Mouse (Mus musculus) retina, postnatal 1 day (tissue): Measurements from ENCODE around the gene Larp1.
A peak's percentile ranks its signal among the peaks of the same experiment; 100 is the strongest.
"Not testable (repeated sequence)": the region's sequence is repeated elsewhere in the genome, so short reads cannot be mapped to it uniquely, and the experiment has no call there.

Experiments used
- DNase-seq: peaks from one replicate; pipeline ENCODE4 v3.0.0-alpha.2; 2012

The Larp1 gene

GRCm38 (mm10) chr11:58031176-58031575, 22.3 kb downstream of the Larp1 start:
- DNase-seq = no peak

GRCm38 (mm10) chr11:58033635-58034034, 24.8 kb downstream of the Larp1 start:
- DNase-seq = no peak

GRCm38 (mm10) chr11:58039027-58039426, 30.2 kb downstream of the Larp1 start:
- DNase-seq = peak; percentile 38

DNA sequence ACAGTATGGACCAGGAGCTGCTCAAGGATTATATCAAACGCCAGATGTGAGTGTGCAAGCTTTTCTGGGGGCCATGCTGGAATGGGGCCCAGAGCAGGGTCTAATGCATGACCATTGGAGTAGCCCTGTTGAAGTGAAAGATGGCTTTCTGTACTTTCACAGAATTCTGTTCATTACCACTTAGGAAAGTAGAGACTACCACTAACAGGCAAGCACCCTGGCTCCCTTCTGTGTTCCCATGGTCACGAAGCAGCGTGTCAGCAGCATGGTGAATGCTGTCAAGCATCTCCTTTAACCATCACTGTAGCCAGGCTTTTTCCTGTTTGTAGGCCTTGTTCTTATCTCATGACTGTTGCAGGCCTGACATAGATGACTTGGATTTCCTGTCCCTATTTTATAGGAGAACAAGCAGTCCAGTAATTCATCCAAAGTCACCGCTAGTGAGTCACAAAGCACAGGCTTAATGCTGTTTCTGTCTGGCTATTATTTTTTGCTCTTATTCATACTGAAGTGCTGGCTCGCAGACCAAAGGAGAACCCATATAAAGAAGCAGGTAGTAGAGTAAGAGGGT, 34.1 kb downstream of the Larp1 start:
- DNase-seq = no peak

- no peak for DNase-seq
Observed at GRCm38 (mm10) chr11:58046438-58046837, 37.6 kb downstream of the Larp1 start.

DNA sequence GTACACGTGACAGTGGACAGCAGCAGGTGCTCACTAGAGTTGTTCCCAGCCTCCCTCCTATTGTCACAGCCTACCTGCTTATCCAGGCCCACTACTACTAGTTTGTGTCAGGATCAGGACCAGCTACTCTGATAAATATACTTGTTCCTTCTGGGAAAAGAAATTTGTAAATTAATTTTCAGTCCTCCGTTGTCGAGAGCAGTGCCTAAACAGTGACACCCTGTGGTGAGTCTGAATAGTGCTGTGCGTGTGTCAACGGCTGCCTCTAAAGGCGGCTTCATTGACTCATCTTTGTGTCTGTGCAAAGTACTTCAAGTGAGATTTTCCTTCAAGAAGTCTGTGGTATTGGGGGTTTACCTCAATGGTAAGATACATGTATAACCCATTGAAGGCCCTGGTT, 48.6 kb downstream of the Larp1 start:
- peak; percentile 51 for DNase-seq

- DNase-seq = not testable (repeated sequence)
Observed at GRCm38 (mm10) chr11:58059752-58060151, 50.9 kb downstream of the Larp1 start.

GRCm38 (mm10) chr11:58061218-58061617, 52.4 kb downstream of the Larp1 start:
- not testable (repeated sequence) for DNase-seq

DNA sequence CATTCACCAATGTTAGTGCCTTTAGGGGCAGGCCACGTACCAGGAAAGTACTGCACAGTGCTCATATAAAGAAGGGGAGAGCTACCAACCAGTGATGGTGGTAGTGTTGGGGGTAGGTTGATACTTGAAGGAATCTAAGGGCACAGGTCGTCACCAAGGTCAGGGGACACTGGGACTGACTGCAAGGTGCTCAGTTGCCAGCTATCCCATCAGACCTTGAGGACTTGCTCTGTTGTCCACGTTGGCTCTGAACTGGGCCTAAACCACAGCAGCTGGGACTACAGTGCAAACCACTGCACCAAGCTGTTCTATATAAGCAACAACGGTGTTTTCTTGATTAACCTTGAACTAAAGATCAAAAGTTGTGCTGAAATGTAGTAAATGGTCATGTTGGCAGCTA, 53.7 kb downstream of the Larp1 start:
- DNase-seq = no peak

- DNase-seq = no peak
Observed at GRCm38 (mm10) chr11:58065025-58065424, 56.2 kb downstream of the Larp1 start.

- DNase-seq = no peak
Observed at GRCm38 (mm10) chr11:58072978-58073377, 64.1 kb downstream of the Larp1 start.

- no peak for DNase-seq
Observed at GRCm38 (mm10) chr11:58077270-58077669, 68.4 kb downstream of the Larp1 start.

DNA sequence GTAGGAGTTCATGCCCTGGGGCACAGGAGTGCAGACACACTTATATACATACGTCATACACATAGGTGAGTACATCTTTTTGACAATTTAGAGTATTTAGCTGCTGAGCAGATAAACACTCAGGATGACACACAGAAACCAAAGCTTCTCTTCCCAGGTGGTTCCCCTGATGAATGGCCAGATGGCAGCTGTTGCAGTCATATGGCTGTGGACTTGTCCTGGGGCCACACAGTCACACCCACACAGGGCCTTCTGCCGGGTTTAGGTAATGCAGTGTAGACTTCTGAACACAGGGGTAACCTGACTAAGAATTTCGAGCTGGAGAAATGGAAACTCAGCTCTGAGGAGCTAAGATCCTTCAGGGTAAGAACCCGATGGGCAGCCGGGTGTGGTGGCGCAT, 72.9 kb downstream of the Larp1 start:
- no peak for DNase-seq

DNA sequence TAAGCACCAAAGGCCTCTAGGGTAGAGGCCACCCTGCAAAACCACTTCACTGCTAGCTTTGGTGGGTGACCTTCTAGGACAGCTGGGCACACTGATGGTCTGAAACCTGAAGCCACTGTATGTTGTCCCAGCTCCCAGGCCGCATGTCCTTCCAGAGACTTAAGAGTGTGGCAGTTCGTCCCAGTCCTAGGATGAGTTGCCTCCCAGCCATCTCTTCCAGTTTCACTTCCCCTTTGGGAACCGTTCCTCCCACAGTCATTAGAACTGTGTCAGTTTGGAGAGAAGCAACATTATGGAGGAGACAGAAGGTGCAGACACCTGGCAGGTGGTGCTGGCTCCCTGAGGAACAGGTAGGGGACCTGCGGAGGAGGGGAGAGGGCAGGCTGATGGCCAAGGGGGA, 83.7 kb downstream of the Larp1 start:
- DNase-seq = no peak

- DNase-seq = peak; percentile 69
Observed at GRCm38 (mm10) chr11:58093021-58093528, 84.2 kb downstream of the Larp1 start, which contains the start of gene Gm12248. Gene Gm12248 (minus strand): TSS chr11:58093134.

DNA sequence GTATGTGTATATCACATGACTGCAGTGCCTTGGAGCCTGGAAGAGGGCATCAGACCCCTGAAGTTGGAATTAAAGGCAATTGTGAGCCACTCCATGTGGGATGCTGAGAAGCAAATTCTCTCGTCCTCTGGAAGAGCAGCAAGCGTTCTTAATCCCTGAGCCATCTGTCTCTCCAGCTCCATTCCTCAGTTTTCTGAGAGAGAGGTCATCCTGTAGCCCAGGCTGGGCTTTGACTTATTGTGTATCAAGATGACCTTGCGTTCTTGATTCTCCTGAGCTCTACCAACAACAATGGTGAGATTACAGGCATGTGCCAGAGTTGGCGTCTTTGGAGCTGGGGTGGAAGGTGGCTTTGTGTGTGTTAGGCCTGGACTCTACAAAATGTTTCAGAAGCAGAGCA, 85.9 kb downstream of the Larp1 start:
- peak; percentile 51 for DNase-seq

DNA sequence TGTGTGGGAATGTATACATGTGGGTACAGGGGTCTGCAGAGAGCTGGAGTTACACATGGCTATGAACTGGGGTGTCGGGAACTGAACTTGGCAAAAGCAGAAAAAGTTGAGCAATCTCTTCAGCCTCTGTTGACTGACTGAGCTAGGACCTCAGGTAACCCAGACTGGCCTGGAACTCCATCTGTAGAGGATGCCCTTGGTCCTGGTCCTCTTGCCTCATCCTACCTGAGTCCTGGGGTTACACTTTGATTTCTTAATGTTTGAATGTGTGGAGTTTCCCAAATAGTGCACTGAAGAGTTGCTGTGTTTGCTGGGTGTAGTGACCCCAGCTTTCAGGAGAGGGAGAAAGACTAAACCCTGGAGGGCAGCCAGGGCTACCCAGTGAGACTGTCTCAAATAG, 86.7 kb downstream of the Larp1 start:
- no peak for DNase-seq

- DNase-seq = no peak
Observed at GRCm38 (mm10) chr11:58096160-58096559, 87.3 kb downstream of the Larp1 start.

DNA sequence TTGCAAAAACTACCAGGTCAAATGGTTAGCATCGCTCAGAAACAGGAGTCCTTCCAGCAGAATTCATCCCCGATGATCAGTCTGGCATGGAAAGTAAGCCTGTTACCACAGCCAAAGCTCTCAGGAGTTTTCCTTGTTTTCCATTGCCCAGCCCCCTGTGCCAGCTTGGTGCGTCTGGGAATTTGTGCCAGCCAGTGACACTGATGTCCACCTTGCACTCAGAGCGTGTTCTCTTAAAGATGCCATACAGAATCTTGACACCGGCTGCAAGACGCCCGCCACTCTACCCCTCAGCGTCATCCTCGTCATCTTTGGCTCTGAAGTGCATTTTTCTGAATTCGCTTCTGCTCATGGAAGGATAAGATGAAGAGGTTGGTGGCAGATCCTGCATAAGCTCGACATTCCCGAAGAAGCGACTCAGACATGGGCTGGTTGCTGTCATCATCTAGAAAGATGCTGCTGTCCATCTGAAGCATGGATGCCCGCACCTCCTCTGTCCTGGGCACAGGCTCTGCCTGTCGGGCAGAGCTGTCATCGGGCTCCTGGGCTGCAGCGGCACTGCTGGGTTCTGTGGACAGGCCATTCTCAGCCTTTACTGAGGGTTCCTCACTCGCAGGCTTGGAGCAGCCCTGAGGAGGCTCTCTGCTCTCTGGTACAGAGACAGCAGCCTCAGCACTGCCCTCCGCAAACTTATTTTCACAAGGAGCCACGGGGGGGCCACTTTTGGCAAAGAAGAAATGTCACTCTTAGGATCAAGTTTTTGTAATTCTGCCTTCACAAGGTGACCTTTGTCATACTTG, 88.2 kb downstream of the Larp1 start:
- no peak for DNase-seq

DNA sequence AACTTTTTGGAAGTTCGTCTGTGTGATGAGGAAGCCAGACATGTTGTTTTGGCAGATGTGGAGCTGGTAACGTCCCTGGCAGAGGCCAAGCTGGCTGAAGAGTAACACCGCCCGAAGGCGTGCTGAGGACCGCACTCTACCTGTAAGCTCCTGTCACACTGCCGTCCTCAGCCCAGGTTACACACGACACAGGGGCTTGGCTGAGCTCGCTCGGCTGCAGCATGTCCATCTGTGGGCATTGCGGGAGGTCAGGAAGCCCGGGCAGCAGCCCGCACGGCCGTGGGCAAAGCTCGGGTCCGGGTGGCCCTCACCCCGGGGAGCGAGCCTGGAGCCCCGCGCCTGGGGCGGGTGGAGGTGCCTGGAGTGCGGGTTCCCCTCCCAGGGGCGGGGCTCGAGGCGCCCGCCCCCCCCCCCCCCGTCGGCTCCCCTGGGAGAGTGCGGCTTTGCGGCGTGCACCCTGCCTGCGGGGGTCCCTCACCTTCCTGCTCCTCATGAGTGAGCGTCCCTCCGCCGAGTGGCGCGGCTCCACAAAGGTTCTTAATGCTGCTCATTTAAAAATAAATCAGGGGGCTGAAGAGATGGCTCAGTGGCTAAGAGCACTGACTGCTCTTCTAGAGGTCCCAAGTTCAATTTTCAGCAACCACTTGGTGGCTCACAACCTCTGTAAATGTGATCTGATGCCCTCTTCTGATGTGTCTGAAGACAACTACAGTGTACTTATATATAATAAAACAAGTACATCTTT, 88.9 kb downstream of the Larp1 start:
- DNase-seq = peak; percentile 30

DNA sequence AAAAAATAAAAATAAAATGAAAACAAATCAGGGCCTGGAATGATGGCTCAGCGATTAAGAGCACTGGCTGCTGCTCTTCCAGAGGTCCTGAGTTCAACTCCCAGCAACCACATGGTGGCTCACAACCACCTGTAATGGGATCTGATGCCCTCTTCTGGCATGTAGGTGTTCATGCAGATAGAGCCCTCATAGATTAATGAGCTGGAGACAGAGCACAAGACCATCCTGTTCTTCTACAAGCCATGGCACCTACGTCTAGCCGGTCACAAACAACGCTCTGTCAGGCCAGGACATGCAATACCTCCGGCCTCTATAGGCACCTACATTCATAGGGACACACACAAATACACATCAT, 89.5 kb downstream of the Larp1 start:
- DNase-seq = not testable (repeated sequence)

- DNase-seq = no peak
Observed at GRCm38 (mm10) chr11:58100006-58100405, 91.1 kb downstream of the Larp1 start.

GRCm38 (mm10) chr11:58101194-58101720, 92.4 kb downstream of the Larp1 start:
- no peak for DNase-seq
